Mouse (Mus musculus) heart, adult 8-10 months (tissue): Measurements from ENCODE around the gene Tent2. TPM values are rescaled to one million over a fixed set of nuclear protein-coding genes. Genes with fewer than 3 reads are reported as not detected.
A peak's percentile ranks its signal among the peaks of the same experiment; 100 is the strongest.

Experiments used
- DNase-seq: peaks from one replicate; pipeline ENCODE4 v3.0.0; 2022; ENCODE audit warnings: low spot score
- total RNA-seq, 4 experiments: library from RNA; stranded (reverse); gene quantifications; 2 replicates each; pipeline ENCODE4 v1.2.4; 2022

The Tent2 gene
- total RNA-seq, 4 experiments from 2014 or later, result 10.7 to 14.7 (median 12.1) TPM

DNA sequence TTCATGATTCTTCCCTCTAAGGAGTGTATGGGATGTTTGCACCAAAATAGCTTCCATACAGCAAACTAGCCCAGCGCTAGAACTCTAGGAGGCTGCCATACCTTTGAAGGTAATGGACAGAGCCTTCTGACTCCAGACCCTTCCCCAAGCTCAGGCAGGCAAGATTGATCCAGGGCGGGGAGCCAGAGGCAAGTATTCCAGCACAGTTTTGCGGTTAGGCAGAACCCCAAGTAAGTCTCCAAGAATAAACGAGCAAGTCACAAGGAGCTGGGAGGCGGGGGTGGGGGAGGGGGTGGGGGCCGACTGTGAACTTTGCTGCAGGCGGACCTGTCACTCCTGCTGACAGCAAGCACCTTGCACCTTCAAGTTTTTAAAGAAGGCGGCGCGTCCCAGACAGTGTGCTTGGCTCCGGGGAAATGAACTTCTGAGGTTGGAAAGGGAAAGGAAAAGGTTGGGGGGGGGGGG lies 48.3 kb downstream of the Tent2 start:
- DNase-seq, result no peak

DNA sequence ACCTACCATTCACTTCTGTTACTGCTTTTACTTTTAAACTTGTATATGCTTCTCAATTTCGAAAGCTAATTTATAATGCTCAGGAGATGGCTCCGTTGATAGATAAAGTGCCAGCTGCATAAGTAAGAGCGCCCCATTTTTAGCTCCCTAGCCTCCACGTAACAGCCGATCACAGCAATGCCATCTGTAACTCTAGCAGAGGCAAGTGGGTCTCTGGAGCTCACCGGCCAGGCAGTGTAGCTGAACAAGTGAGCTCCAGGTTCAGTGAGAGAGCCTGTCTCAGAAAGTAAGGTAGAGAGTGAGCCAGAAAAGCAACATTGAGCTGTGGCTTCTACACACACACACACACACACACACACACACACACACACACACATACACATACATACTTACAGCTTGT lies 51.0 kb downstream of the Tent2 start:
- DNase-seq, result no peak

DNA sequence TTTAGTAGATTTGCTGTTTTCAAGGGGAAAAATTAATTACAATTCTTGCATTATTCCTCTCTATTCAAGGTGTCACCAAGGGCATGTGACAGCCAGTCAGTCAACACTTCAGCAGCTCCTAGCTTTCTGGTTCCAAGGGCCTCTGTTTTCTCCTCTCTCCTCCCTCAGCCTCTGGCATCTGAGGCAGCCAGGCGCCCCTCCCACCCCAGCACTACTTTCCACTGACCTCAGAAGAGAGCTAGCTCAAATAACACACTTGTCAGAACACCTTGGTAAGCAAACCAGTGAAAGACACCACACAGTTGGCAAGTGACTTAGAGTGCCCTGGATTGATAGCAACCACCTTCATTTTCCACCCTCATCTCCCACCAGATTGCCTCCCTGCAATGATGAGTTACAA lies 54.1 kb downstream of the Tent2 start:
- peak; percentile 41 for DNase-seq

DNA sequence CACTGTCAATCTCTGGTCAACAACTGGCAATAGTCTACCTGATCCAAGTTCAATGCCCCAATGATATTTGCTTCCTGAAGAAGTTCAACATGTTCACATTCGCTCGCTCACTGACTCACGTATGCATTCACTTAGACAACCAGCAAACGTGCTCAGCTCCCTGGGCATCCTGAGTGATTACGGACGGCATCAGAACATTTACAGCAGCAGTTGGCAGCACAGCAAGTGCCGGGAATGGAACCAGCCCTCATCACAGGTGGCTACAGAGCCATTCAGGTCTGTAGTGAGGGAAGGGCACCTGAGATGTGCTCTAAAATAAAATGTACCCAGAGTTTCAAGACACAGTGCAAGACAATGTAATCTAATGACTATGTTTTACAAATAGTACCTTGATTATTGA lies 55.1 kb downstream of the Tent2 start:
- DNase-seq, result no peak

DNA sequence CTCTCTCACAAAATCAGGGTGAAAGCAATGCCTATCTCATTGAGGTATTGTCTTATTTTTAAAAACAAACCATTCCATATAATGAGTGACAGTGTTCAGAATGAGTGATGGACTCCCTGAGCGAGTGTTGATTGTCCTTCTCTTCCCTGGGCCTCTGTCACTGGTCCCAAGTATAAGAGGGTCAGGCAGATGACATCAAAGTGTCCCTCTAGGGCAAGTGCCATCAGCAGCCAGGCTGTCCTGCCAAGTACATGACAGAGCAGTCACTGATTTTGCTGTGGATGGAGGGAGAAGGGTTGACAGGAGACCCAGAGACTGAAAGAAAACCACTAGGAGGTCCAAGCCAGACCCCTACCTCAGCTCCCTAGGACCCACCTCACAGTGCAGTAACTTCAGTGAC lies 55.9 kb downstream of the Tent2 start:
- no peak for DNase-seq

DNA sequence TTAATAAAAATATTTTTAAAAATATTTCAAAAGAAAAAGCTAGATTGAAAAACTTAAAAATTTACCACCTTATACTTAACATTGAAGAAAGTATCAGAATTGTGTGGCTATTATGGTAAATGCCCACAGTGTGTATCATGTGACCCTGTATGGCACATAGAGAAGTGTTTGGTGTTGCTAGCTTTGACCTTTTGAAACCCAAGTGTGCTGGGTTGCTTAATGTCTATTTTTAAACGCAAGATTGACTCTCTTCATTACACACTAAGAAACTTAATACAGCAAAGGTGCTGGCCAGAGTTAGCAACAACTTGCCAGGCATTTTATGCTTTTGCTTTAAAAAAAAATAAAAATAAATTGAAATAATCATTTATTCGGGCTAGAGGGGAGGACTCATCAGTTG lies 56.7 kb downstream of the Tent2 start:
- no peak for DNase-seq

DNA sequence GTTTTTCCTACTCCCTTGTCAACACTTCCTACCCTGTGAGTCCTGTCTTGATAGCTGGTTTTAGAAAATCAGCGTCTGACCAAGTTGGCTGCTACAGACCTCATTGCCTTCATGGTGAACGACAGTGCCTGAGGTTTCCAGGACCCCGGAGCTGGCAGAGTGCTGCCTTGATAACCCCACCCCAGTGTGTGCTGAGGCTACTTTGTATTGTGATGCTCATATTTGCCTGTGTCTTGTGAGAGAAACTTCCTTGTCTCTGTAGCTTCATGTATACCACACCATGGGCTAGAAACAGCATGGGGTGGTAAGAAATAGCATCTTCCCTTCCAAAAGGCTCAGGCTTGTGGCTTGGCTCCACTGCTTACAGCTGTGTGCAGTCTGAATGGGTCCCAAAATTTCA lies 61.5 kb downstream of the Tent2 start:
- DNase-seq, result no peak

DNA sequence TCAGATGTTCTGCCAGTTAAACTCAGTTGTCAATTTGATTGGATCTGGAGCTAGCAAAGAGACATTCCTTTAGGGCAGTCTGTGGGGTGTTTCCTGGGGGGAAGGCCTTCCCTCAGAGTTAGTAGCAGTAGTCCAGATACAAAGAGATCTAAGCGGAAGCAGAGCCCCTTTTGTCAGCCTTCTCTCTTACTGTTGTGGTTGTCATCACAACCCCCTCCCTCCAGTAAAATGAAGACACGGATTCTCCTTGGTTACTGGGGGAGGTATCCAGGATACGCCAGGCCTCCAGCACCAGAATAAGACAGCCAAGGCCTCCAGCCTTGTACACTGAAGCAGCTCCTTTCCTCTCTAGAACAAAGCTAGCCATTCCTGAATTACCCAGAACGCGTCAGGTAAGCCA lies 63.2 kb downstream of the Tent2 start:
- no peak for DNase-seq

DNA sequence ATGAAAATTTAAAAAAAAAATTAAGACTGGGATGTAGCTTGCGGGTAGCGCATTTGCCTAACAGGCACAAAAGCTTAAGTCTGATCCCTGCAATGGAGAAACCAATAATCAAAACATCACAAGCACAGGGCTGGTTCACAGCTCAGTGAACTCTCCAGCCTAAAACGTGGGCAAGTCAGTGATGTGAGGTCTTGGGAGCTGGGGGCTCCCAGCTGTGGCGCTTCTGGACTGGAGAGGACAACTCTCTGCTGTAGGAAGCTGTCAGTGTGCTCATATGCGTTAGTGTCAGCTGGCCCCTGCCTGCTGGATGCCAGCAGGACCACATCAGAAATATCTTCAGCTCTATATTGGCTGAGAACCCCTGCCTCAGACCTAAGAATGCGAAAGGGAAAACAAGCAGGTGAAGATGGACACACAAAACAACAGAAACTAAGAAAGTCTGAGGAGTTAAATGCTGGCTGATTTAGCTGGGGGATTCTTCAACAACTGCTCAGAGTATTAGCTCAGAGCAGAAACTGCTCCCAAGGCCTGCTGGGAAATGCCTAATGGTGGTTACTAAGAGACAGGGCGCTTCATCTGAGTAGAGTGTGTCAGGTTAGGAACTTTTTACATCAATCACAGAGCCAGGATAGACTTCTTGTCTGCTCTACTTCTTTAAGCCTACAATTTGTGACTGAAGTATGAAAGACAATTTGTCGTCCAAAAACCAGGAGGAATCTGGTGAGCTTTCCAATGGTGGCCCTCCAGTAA lies 63.9 kb downstream of the Tent2 start:
- DNase-seq, result no peak

DNA sequence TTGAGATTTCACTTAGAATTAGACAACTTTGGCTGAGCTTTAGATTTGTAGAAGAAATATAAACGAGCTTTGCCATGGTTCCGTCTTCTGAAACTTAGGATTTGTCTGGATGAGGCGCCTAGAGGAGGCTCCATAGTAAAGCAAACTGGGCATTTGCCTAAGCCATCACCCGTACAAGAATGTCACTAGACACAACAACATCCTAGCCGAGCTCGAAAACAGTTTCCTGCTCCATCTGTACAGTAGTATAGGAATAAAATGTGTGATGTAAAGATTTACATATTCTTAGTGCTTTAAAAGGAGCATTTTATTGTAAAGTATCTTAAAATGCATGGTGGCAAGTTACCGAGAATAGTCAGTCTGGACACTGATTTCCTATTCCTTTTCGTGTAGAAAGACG lies 69.9 kb downstream of the Tent2 start:
- no peak for DNase-seq

DNA sequence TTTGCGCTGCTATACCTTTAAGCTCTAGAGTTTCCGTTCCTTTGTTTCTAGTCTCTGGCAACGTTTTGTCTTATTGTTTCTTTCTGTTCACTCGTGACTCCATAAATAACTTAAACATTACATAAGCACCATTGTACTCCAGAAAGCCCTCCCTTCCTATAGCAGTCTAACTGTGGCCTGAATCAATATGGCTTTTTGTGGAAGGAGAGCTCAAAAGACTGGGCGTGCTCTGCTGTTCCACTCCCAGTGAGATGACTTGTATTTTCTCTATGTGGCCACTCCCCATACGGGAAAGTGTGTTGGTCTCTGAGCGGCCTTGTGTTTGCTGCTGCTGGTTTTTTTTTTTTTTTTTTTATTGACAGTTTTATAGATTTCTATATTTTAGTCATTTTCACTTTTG lies 74.9 kb downstream of the Tent2 start:
- DNase-seq, result no peak

DNA sequence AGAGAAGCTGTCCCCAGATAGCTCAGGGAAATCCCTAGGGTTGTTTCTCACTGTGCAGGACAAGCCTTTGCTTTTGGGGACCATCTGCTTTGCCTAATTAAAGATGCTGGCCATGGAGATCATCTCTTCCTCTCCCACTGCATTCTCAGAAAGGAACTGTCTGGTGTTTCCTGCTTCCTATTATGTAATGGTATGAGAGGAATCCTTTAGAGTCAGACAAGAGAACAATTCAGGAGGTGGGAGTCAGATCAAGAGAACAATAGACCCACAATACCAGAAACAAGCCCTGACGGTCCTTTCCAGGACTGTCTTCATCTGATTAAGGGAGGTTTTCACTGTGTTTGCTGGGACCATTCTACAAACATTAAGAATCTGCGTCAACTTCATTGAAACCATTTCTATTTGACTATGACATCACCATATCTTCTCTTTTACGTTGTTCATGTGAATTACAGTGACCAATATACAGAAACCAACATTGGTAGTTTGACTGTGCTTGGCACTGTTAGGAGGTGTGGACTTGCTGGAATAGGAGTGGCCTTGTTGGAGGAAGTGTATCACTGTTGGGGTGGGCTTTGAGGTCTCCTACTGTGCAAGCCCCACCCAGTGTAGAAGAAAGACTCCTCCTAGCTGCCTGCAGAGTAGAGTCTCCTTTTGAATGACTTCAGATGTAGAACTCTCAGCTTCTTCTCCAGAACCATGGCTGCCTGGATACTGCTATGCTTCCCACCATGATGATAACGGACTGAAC lies 89.7 kb downstream of the Tent2 start:
- no peak for DNase-seq

DNA sequence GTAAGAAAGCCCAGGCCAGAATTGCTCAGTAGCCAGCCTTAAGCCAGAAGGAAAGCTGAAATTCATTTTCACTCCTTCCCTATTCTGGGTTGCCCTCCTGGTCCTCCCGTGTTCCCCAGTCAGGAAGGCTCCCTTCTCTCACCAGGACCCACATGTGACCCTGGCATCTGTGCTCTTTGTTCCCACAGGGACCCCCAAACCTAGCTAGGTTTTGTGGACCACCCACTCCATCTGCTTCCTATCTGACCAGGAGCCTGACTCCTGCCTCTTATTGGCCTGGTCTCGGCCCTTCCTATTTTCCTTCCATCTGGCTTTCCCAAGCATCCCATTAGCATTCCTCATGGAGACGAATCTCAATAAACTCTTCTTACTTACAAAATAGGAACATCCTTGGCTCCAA lies 93.6 kb downstream of the Tent2 start:
- DNase-seq, result no peak

DNA sequence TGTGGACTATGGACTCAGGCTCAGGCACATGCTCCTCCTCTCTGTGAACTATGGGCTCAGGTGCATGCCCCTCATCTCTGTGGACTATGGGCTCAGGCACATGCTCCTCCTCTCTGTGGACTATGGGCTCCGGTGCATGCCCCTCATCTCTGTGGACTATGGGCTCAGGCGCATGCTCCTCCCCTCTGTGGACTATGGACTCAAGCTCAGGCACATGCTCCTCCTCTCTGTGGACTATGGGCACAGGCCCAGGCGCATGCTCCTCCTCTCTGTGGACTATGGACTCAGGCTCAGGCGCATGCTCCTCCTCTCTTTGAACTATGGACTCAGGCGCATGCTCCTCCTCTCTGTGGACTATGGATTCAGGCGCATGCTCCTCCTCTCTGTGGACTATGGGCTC lies 95.5 kb downstream of the Tent2 start:
- no peak for DNase-seq

Other genes with a start within 250 kb of the Tent2 start
- gene Cmya5, start 47.7 kb downstream of the Tent2 start, total RNA-seq, result 100 to 1,000 TPM; 378 to 419 (median 409) TPM
- gene Homer1, start 107.2 kb upstream of the Tent2 start, total RNA-seq, result 10 to 100 TPM; 56.1 to 67.6 (median 57.1) TPM